Mouse (Mus musculus) thymus, adult 2 months (tissue): ENCODE data around the gene Kcnc4.

Experiments used
- CTCF ChIP-seq: fragments of 200-500 bp; IDR thresholded peaks from 2 replicates; pipeline ENCODE4 v1.5.1; 2012; ENCODE audit warnings: mild to moderate bottlenecking, control low read depth, low read length, moderate library complexity, borderline replicate concordance; ENCODE audit not compliant: control insufficient read depth, poor library complexity, insufficient read depth; ENCODE audit errors: extremely low read depth
- POLR2A ChIP-seq: fragments of 200-500 bp; IDR thresholded peaks from 2 replicates; pipeline ENCODE4 v1.6.1; 2012; ENCODE audit warnings: mild to moderate bottlenecking, low read length, control low read depth, moderate library complexity; ENCODE audit not compliant: control insufficient read depth, poor library complexity, insufficient read depth; ENCODE audit errors: extremely low read depth

DNA sequence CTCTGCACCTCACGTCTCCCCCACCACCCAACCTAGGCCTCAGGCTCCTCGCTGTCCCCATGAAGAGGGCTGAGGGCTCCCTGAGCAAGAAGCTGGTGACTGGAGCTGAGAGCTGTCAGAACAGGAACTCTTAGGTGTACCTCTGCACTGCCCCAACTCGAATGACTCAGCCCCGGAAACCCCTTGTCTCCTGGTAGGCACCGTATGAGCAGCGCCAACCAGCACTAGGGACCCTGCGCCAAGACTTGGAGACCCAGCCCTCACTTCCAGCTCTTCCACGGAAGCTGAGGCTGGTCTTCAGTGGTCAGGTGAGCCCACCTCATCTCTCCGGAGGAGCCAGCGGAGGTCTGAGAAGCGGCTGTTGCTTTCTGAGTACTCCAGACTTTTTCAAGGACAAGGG, 8.8 kb upstream of the Kcnc4 start:
- TF ChIP-seq CTCF (no peak), POLR2A (no peak)
